Mouse (Mus musculus) limb, embryonic 14.5 days (tissue): ENCODE data around the gene Gm10775. TPM values are rescaled to one million over a fixed set of nuclear protein-coding genes. Genes with fewer than 3 reads are reported as not detected.

ENCODE experiments used
- ATAC-seq: fragments of 200-750 bp; cut with Nextera tagmentation; 2 replicates; pipeline ENCODE4 v1.8.0; 2017; ENCODE audit warnings: low read depth, moderate number of reproducible peaks, moderate TSS enrichment; ENCODE audit not compliant: low FRiP score
- DNase-seq: peaks from one replicate; pipeline ENCODE4 v3.0.0-alpha.2; 2015; ENCODE audit warnings: low spot score
- H3K27ac ChIP-seq: fragments of 300-500 bp; sonication (generic); replicated peaks from 2 replicates; pipeline ENCODE4 v1.5.1; 2014; ENCODE audit warnings: low read depth, mild to moderate bottlenecking, low read length, moderate library complexity, mixed read lengths
- H3K27me3 ChIP-seq: fragments of 300-500 bp; sonication (generic); 2 replicates; pipeline ENCODE4 v1.6.1; 2014; ENCODE audit warnings: low read length, mixed read lengths; ENCODE audit not compliant: control insufficient read depth, insufficient read depth
- H3K36me3 ChIP-seq: fragments of 300-500 bp; sonication (generic); 2 replicates; pipeline ENCODE4 v1.6.1; 2014; ENCODE audit warnings: mild to moderate bottlenecking, low read length, moderate library complexity, mixed read lengths; ENCODE audit not compliant: control insufficient read depth, insufficient read depth
- H3K4me1 ChIP-seq: fragments of 300-500 bp; sonication (generic); 2 replicates; pipeline ENCODE4 v1.6.1; 2014; ENCODE audit warnings: antibody characterized with exemption, low read length, mixed read lengths; ENCODE audit not compliant: control insufficient read depth, insufficient read depth
- H3K4me2 ChIP-seq: fragments of 300-500 bp; sonication (generic); replicated peaks from 2 replicates; pipeline ENCODE4 v1.6.1; 2014; ENCODE audit warnings: low read depth, mild to moderate bottlenecking, low read length, moderate library complexity; ENCODE audit not compliant: severe bottlenecking
- H3K4me3 ChIP-seq: fragments of 300-500 bp; sonication (generic); replicated peaks from 2 replicates; pipeline ENCODE4 v1.5.1; 2014; ENCODE audit warnings: low read length
- H3K9ac ChIP-seq: fragments of 300-500 bp; sonication (generic); 2 replicates; pipeline ENCODE4 v1.6.1; 2014; ENCODE audit warnings: mild to moderate bottlenecking, low read depth, low read length, moderate library complexity; ENCODE audit not compliant: severe bottlenecking
- H3K9me3 ChIP-seq: fragments of 300-500 bp; sonication (generic); 2 replicates; pipeline ENCODE4 v1.6.1; 2016; ENCODE audit warnings: low read length; ENCODE audit not compliant: control insufficient read depth
- POLR2A ChIP-seq: fragments of 200-500 bp; IDR thresholded peaks from 2 replicates; pipeline ENCODE4 v1.8.0; 2012; ENCODE audit warnings: inconsistent platforms, mild to moderate bottlenecking, moderate library complexity, borderline replicate concordance; ENCODE audit not compliant: insufficient read depth, insufficient read length; ENCODE audit errors: extremely low read depth
- WGBS: fragments of 180-500 bp; shearing (Covaris S2); extraction: QIAGEN DNeasy Blood & Tissue Kit; methylation state at CpG from one replicate; pipeline ENCODE4 v1.1.7; 2014; 5-methylcytosine and 5-hydroxymethylcytosine counted together
- polyA plus RNA-seq, 2 experiments: library from polyadenylated mRNA; depleted of rRNA in 1 of 2; stranded (reverse) in 1 of 2; unstranded in 1 of 2; fragments of >200 nt; fragmentation: Nextera tagmentation in 1 of 2; extraction: Ambion mirVana in 1 of 2; gene quantifications; 2 replicates each; pipeline versions ENCODE4 v1.2.1 to v1.2.3; 2012 to 2014

The Gm10775 gene
- polyA plus RNA-seq (2012; rRNA removed) (0.14 TPM in 1 of 2 replicates, not detected in the other), polyA plus RNA-seq (2014; fragmentation: Nextera tagmentation; extraction: Ambion mirVana) (not detected in 2 replicates)

- Histone ChIP-seq H3K27ac (no peak within 1 kb of the TSS), H3K9me3 (peaks cover 58% of the 10 kb centered on the region), H3K4me2 (peak within 1 kb of the TSS; percentile 25; the same call in 1 of the 2 replicates), H3K36me3 (peaks cover 11% of the 10 kb centered on the region; the same call in 1 of the 2 replicates), H3K4me3 (peak within 1 kb of the TSS; percentile 18), H3K9ac (no peak within 1 kb of the TSS), H3K4me1 (no peaks in the 10 kb centered on the region), H3K27me3 (no peaks in the 10 kb centered on the region)
- DNase-seq: no peak
- 44% methylated on average over 29 of the region's 29 CpGs for WGBS
- no peak for ATAC-seq
- TF ChIP-seq POLR2A: no peak
These were observed at the start of gene Gm10775 for GRCm38 (mm10) chr13:65259239-65259638. TSS of gene Gm10775 (plus strand) at chr13:65259539.

GRCm38 (mm10) chr13:65225945-65226344 is 33.4 kb upstream of the Gm10775 start:
- H3K27ac ChIP-seq: no peak overlapping the region
- ATAC-seq: no peak
- no peak for TF ChIP-seq POLR2A
- H3K9ac ChIP-seq: no peak overlapping the region
- no peak for DNase-seq
- WGBS: 67% methylated on average over 6 of the region's 6 CpGs
- H3K4me3 ChIP-seq: no peak overlapping the region
- H3K4me1 ChIP-seq: no peaks in the 10 kb centered on the region
- H3K4me2 ChIP-seq: no peak overlapping the region
- no peaks in the 10 kb centered on the region; the same call in 1 of the 2 replicates for H3K9me3 ChIP-seq
- no peaks in the 10 kb centered on the region for H3K36me3 ChIP-seq
- H3K27me3 ChIP-seq: no peaks in the 10 kb centered on the region

GRCm38 (mm10) chr13:65226657-65227056 is 32.7 kb upstream of the Gm10775 start:
- no peaks in the 10 kb centered on the region for H3K4me1 ChIP-seq
- H3K27me3 ChIP-seq: no peaks in the 10 kb centered on the region
- no peak overlapping the region for H3K27ac ChIP-seq
- 78% methylated on average over 2 of the region's 2 CpGs for WGBS
- no peak overlapping the region for H3K4me3 ChIP-seq
- TF ChIP-seq POLR2A: no peak
- no peaks in the 10 kb centered on the region for H3K36me3 ChIP-seq
- DNase-seq (no peak), ATAC-seq (no peak)
- no peak overlapping the region for H3K4me2 ChIP-seq
- H3K9ac ChIP-seq: no peak overlapping the region
- no peaks in the 10 kb centered on the region; the same call in 1 of the 2 replicates for H3K9me3 ChIP-seq

- H3K9me3 ChIP-seq: no peaks in the 10 kb centered on the region; the same call in 1 of the 2 replicates
- no peak overlapping the region for H3K4me2 ChIP-seq
- H3K4me3 ChIP-seq: no peak overlapping the region
- no peak overlapping the region for H3K9ac ChIP-seq
- no peaks in the 10 kb centered on the region for H3K36me3 ChIP-seq
- ATAC-seq: no peak
- H3K4me1 ChIP-seq: 0 out of 2 replicates have a peak, but pooled peaks cover 4% of the 10 kb centered on the region
- WGBS: 69% methylated on average over 9 of the region's 9 CpGs
- no peak for TF ChIP-seq POLR2A
- no peak for DNase-seq
- H3K27me3 ChIP-seq: no peaks in the 10 kb centered on the region
- no peak overlapping the region for H3K27ac ChIP-seq
These were observed 22.1 kb upstream of the Gm10775 start for GRCm38 (mm10) chr13:65237211-65237610.

GRCm38 (mm10) chr13:65240509-65241098 is 18.7 kb upstream of the Gm10775 start:
- Histone ChIP-seq H3K4me1 (0 out of 2 replicates have a peak, but pooled peaks cover 8% of the 10 kb centered on the region), H3K4me2 (peak overlapping the region; percentile 96), H3K36me3 (no peaks in the 10 kb centered on the region), H3K27me3 (no peaks in the 10 kb centered on the region), H3K4me3 (peak overlapping the region; percentile 74), H3K9me3 (peaks cover 3% of the 10 kb centered on the region; the same call in 1 of the 2 replicates), H3K27ac (peak overlapping the region; percentile 87), H3K9ac (peak overlapping the region; percentile 48)
- DNase-seq (peak; percentile 97), ATAC-seq (peak; percentile 93)
- peak; percentile 73; the same call in 1 of the 2 replicates for TF ChIP-seq POLR2A
- WGBS: 1% methylated on average over 28 of the region's 28 CpGs
